Mouse (Mus musculus) liver, embryonic 15.5 days (tissue): ENCODE measurements around the gene Nup88. TPM values are rescaled to one million over a fixed set of nuclear protein-coding genes. Genes with fewer than 3 reads are reported as not detected.
"Not testable (repeated sequence)": the region's sequence is repeated elsewhere in the genome, so short reads cannot be mapped to it uniquely, and the experiment has no call there.

Source experiments
- ATAC-seq: fragments of 200-750 bp; cut with Nextera tagmentation; 2 replicates; pipeline ENCODE4 v1.8.0; 2017; ENCODE audit warnings: moderate number of reproducible peaks, mild to moderate bottlenecking, moderate library complexity; ENCODE audit not compliant: insufficient read depth
- H3K27ac ChIP-seq: fragments of 300-500 bp; sonication (generic); replicated peaks from 2 replicates; pipeline ENCODE4 v1.5.1; 2015; ENCODE audit warnings: mild to moderate bottlenecking, inconsistent platforms
- H3K27me3 ChIP-seq: fragments of 300-500 bp; sonication (generic); 2 replicates; pipeline ENCODE4 v1.6.1; 2015; ENCODE audit warnings: mild to moderate bottlenecking, inconsistent platforms
- H3K36me3 ChIP-seq: fragments of 300-500 bp; sonication (generic); replicated peaks from 2 replicates; pipeline ENCODE4 v1.6.1; 2015; ENCODE audit warnings: moderate library complexity, mild to moderate bottlenecking, inconsistent platforms
- H3K4me1 ChIP-seq: fragments of 300-500 bp; sonication (generic); replicated peaks from 2 replicates; pipeline ENCODE4 v1.6.1; 2015; ENCODE audit warnings: inconsistent platforms
- H3K4me2 ChIP-seq: fragments of 300-500 bp; sonication (generic); 2 replicates; pipeline ENCODE4 v1.6.1; 2015; ENCODE audit warnings: moderate library complexity, mild to moderate bottlenecking, inconsistent platforms
- H3K4me3 ChIP-seq: fragments of 300-500 bp; sonication (generic); replicated peaks from 2 replicates; pipeline ENCODE4 v1.5.1; 2015; ENCODE audit warnings: mild to moderate bottlenecking, inconsistent platforms
- H3K9ac ChIP-seq: fragments of 300-500 bp; sonication (generic); 2 replicates; pipeline ENCODE4 v1.6.1; 2015; ENCODE audit warnings: moderate library complexity, mild to moderate bottlenecking, inconsistent platforms
- H3K9me3 ChIP-seq: fragments of 300-500 bp; sonication (generic); replicated peaks from 2 replicates; pipeline ENCODE4 v1.6.1; 2016; ENCODE audit warnings: inconsistent platforms
- WGBS: fragments of 180-500 bp; shearing (Covaris S2); methylation state at CpG from one replicate; pipeline ENCODE4 v1.1.7; 2015; ENCODE audit warnings: mixed read lengths; ENCODE audit not compliant: insufficient replicate concordance; 5-methylcytosine and 5-hydroxymethylcytosine counted together
- polyA plus RNA-seq: library from polyadenylated mRNA; unstranded; fragments of >200 nt; fragmentation: Nextera tagmentation; extraction: Ambion mirVana; gene quantifications from 2 replicates; pipeline ENCODE4 v1.2.1, GENCODE M21; 2015

Nup88 gene
- polyA plus RNA-seq, 1 experiment from 2014 or later = 58.9 TPM

- no peak for ATAC-seq
- peaks cover 56% of the 10 kb centered on the region for H3K36me3 ChIP-seq
Observed at GRCm38 (mm10) chr11:70917896-70918295, 51.9 kb downstream of the Nup88 start.

GRCm38 (mm10) chr11:70911920-70912319 is 57.9 kb downstream of the Nup88 start:
- Histone ChIP-seq H3K4me2 (no peak overlapping the region), H3K4me3 (no peak overlapping the region), H3K27ac (no peak overlapping the region), H3K9me3 (no peaks in the 10 kb centered on the region), H3K36me3 (peaks cover 41% of the 10 kb centered on the region), H3K9ac (no peak overlapping the region), H3K4me1 (no peaks in the 10 kb centered on the region), H3K27me3 (no peaks in the 10 kb centered on the region)
- no peak for ATAC-seq
- WGBS = 81% methylated on average over 1 of the region's 1 CpGs

More at GRCm38 (mm10) chr11:70917896-70918295, 51.9 kb downstream of the Nup88 start:
- H3K4me1 ChIP-seq = no peaks in the 10 kb centered on the region
- no peak overlapping the region for H3K27ac ChIP-seq
- H3K27me3 ChIP-seq = no peaks in the 10 kb centered on the region
- H3K4me3 ChIP-seq = no peak overlapping the region
- no peak overlapping the region for H3K9ac ChIP-seq
- H3K9me3 ChIP-seq = no peaks in the 10 kb centered on the region
- WGBS = 59% methylated on average over 2 of the region's 2 CpGs
- no peak overlapping the region for H3K4me2 ChIP-seq

GRCm38 (mm10) chr11:70911323-70911722 is 58.5 kb downstream of the Nup88 start:
- Histone ChIP-seq H3K27ac (no peak overlapping the region), H3K9me3 (no peaks in the 10 kb centered on the region), H3K27me3 (no peaks in the 10 kb centered on the region), H3K9ac (no peak overlapping the region), H3K4me1 (no peaks in the 10 kb centered on the region), H3K36me3 (peaks cover 36% of the 10 kb centered on the region), H3K4me3 (no peak overlapping the region), H3K4me2 (no peak overlapping the region)
- ATAC-seq = no peak
- WGBS = 67% methylated on average over 3 of the region's 3 CpGs

DNA sequence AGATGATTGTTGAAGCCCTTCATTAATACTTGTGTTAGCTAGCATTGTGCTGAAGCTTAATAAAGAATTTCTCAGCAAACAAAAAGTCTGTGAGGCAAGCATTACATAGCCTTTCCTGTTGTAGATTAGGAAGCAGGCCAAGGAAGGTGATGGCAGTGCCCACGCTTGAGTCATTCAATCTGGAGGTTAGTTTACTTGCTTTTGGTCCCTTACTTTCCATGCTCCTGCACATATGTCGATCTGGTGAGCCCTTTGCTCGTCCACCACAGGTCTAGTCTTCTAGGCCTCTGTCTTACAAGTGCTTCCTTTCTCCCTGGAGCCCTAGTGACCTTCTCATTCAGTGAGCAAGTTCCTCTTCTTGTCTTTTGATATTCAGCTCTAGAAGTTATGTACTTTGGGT is 63.1 kb downstream of the Nup88 start:
- H3K9ac ChIP-seq = no peak overlapping the region
- no peak overlapping the region for H3K27ac ChIP-seq
- WGBS = 62% methylated on average over 3 of the region's 3 CpGs
- no peaks in the 10 kb centered on the region for H3K27me3 ChIP-seq
- H3K4me1 ChIP-seq = no peaks in the 10 kb centered on the region
- no peak overlapping the region for H3K4me3 ChIP-seq
- peaks cover 39% of the 10 kb centered on the region for H3K36me3 ChIP-seq
- ATAC-seq = no peak
- H3K9me3 ChIP-seq = no peaks in the 10 kb centered on the region
- no peak overlapping the region for H3K4me2 ChIP-seq

GRCm38 (mm10) chr11:70898182-70898581 is 71.6 kb downstream of the Nup88 start:
- H3K4me1 ChIP-seq, H3K4me3 ChIP-seq, H3K27me3 ChIP-seq, H3K9me3 ChIP-seq, H3K27ac ChIP-seq, H3K4me2 ChIP-seq, H3K9ac ChIP-seq, ATAC-seq: not testable (repeated sequence)
- 74% methylated on average over 5 of the region's 5 CpGs for WGBS
- H3K36me3 ChIP-seq = peaks cover 44% of the 10 kb centered on the region

GRCm38 (mm10) chr11:70897680-70898079 is 72.1 kb downstream of the Nup88 start:
- ATAC-seq = no peak
- Histone ChIP-seq H3K9ac (no peak overlapping the region), H3K9me3 (no peaks in the 10 kb centered on the region), H3K4me2 (no peak overlapping the region), H3K4me3 (no peak overlapping the region), H3K27me3 (no peaks in the 10 kb centered on the region), H3K4me1 (no peaks in the 10 kb centered on the region), H3K27ac (no peak overlapping the region), H3K36me3 (peaks cover 42% of the 10 kb centered on the region)
- WGBS = 60% methylated on average over 3 of the region's 3 CpGs

Other genes starting within 250 kb of the Nup88 start
- gene Zfp3, start 205.8 kb downstream of the Nup88 start, polyA plus RNA-seq = 1.4 TPM in 2 replicates
- 0.47 and 0.77 TPM in 2 replicates for gene Scimp, start 157.4 kb downstream of the Nup88 start, polyA plus RNA-seq
- gene Rabep1, start 125.2 kb downstream of the Nup88 start, polyA plus RNA-seq = 13.0 and 13.1 TPM in 2 replicates
- gene Rpain, start 240 bp upstream of the Nup88 start, polyA plus RNA-seq = 89.1 and 98.7 TPM in 2 replicates
- 159 and 170 TPM in 2 replicates for gene C1qbp, start 13.1 kb upstream of the Nup88 start, polyA plus RNA-seq
- 5.8 and 6.6 TPM in 2 replicates for gene Dhx33, start 34.5 kb upstream of the Nup88 start, polyA plus RNA-seq
- gene Mis12, start 49.6 kb upstream of the Nup88 start, polyA plus RNA-seq = 22.2 and 23.3 TPM in 2 replicates
- 35.7 and 37.9 TPM in 2 replicates for gene Derl2, start 49.9 kb upstream of the Nup88 start, polyA plus RNA-seq
- 2.1 and 2.5 TPM in 2 replicates for gene 6330403K07Rik, start 63.5 kb upstream of the Nup88 start, polyA plus RNA-seq
- gene Nlrp1a, start 174.7 kb upstream of the Nup88 start, polyA plus RNA-seq = 0.21 and 0.28 TPM in 2 replicates